Mouse (Mus musculus): Measurements from ENCODE around the gene Pik3cg. TPM values are rescaled to one million over a fixed set of nuclear protein-coding genes. Genes with fewer than 3 reads are reported as not detected.
A peak's percentile ranks its signal among the peaks of the same experiment; 100 is the strongest.

The Pik3cg gene
- polyA plus RNA-seq, 1 experiment from 2014 or later: 0.61 TPM

DNA sequence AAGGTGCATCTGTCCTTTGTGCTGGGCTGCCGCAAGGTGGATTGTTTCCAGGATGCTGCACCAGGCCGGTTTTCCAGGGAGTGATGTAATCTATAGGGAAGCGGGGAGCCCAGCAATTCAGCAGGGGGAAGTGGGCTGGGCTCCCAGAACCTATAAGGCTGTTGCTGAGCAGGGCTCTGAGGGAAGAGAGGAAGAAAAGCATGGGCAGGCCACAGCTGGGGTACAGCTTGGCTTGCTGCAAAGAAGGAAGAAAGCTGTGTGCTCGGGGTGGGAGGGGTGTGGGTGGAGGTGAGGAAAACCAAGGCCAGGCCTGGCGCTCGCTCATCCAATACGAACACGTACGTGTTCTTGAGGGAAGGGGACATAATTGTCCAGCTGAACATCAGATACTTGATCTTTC lies 70.1 kb downstream of the Pik3cg start:
- Histone ChIP-seq H3K4me2 (no peak overlapping the region), H3K27me3 (no peaks in the 10 kb centered on the region; the same call in 1 of the 2 replicates), H3K4me3 (no peak overlapping the region), H3K27ac (no peak overlapping the region), H3K4me1 (no peaks in the 10 kb centered on the region), H3K9me3 (replicated peaks) (no peaks in the 10 kb centered on the region), H3K9ac (no peak overlapping the region), H3K36me3 (ENCODE audit: poor library complexity, severe bottlenecking) (no peaks in the 10 kb centered on the region)
- ATAC-seq: 0 out of 2 replicates have a peak, but pooled peaks have one; percentile 41
- WGBS: 67% methylated on average over 9 of the region's 9 CpGs

DNA sequence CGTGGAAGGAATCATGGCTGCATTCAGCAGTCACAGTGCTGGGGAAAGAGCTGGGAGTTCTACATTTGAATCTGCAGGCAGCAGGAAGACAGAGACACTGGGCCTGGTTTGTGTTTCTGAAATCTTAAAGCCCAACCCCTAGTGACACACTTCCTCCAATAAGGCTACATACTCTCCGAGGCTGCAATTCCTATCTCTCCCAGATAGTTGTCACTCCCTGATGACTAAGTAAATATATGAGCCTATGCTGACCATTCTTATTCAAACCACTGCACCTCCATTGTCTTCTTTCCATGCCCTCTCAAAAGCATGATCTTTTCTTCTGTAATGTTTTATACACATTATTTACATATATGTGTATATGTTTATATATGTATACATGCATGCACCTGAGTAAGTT lies 70.9 kb downstream of the Pik3cg start:
- no peak for ATAC-seq
- 89% methylated on average over 2 of the region's 2 CpGs for WGBS
- H3K9ac ChIP-seq: no peak overlapping the region
- peaks cover 7% of the 10 kb centered on the region for H3K4me1 ChIP-seq
- no peaks in the 10 kb centered on the region for H3K9me3 ChIP-seq (replicated peaks)
- no peaks in the 10 kb centered on the region; the same call in 1 of the 2 replicates for H3K27me3 ChIP-seq
- no peaks in the 10 kb centered on the region for H3K36me3 ChIP-seq (ENCODE audit: poor library complexity, severe bottlenecking)
- H3K4me2 ChIP-seq: no peak overlapping the region
- no peak overlapping the region for H3K4me3 ChIP-seq
- no peak overlapping the region for H3K27ac ChIP-seq

DNA sequence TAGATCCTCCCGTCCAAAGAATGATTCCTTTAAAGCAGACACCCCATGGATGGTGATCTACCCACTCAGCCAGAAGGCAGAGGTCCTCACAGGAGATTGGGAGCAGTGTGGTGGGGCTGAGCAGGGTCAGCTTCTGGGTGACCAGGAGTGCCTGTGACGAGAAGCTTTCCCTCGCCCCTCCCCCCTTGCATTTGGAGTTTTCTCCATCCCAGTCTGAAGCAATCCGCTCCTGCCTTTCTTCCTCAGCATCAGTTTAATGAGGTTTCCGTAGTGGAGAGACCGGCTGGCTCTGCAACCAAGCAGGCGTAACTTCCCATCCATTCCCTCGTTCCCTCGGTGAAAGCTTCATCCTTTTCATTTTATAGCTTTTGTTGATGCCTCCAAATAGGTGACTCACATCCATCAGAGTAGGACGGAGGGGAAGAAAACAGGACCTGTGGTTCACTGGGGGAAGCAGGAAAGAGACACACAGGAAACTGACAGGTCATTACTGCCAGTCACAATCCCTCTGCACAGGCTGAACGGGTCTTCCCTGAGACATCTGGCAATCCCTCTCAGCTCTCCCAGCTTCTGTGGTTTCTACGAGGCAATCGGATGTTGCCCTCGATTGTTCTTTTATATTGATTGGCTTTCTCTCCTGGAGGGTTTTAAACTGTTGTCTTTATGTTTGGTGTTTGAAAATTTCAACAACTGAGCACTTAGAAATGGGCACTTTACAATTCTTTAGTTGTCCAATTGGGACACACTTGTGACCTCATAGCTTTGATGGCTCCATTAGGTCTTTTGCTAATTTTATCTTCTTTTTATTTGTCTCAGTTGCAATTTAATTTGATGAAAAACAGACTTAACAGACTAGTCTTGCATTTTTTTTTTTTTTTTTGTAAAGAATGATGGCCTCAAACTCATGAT lies 80.6 kb downstream of the Pik3cg start:
- peak overlapping the region; percentile 12; the same call in 1 of the 2 replicates for H3K4me2 ChIP-seq
- H3K4me3 ChIP-seq: no peak overlapping the region
- no peaks in the 10 kb centered on the region for H3K27me3 ChIP-seq
- H3K4me1 ChIP-seq: peaks cover 16% of the 10 kb centered on the region
- no peaks in the 10 kb centered on the region for H3K9me3 ChIP-seq (replicated peaks)
- 28% methylated on average over 14 of the region's 14 CpGs for WGBS
- no peak for ATAC-seq
- H3K27ac ChIP-seq: no peak overlapping the region
- no peak overlapping the region for H3K9ac ChIP-seq
- no peaks in the 10 kb centered on the region for H3K36me3 ChIP-seq (ENCODE audit: poor library complexity, severe bottlenecking)

DNA sequence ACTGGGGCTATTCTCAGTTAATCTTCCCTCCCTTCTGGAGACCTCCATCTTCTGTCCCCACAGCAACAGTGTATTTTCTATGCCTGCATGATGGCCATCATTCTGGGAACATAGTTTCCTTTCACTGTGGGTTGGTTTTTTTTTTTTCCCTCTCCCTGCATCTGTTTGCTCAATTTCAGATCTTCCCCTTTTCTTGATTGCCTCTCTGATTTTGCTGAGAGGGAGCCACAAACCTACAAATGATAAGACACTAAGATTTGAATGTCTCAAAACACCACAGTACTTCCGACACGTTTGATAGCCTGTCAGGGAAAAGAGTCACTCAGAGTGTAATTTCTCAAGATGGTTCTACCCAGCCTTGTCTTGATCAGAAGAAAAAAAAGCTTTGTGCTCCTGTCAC lies 81.3 kb downstream of the Pik3cg start:
- Histone ChIP-seq H3K27me3 (no peaks in the 10 kb centered on the region), H3K27ac (no peak overlapping the region), H3K4me3 (no peak overlapping the region), H3K4me2 (no peak overlapping the region), H3K9ac (no peak overlapping the region), H3K36me3 (ENCODE audit: poor library complexity, severe bottlenecking) (no peaks in the 10 kb centered on the region), H3K9me3 (replicated peaks) (no peaks in the 10 kb centered on the region), H3K4me1 (peaks cover 9% of the 10 kb centered on the region)
- 75% methylated on average over 2 of the region's 2 CpGs for WGBS
- no peak for ATAC-seq

DNA sequence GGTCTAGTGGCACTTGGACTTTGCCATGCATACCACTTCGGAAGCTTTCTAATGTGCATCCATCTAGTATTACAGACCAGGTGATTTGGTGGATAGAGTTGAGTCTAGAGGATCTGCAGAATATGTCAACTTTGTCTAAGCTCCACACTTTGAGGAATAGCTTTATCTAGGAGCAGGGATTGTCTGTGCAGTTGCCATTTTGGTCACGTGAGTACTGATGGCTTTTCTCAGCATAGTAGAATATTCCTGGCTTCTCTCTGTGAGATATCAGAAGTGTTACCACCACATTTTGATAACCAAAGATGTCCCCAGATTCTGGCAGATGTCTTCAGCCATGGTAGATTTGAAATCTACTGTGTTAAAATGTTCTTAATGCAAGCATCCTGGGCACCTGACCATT lies 84.0 kb downstream of the Pik3cg start:
- WGBS: 94% methylated on average over 2 of the region's 2 CpGs
- Histone ChIP-seq H3K4me3 (no peak overlapping the region), H3K4me1 (peaks cover 6% of the 10 kb centered on the region; the same call in 1 of the 2 replicates), H3K36me3 (ENCODE audit: poor library complexity, severe bottlenecking) (no peaks in the 10 kb centered on the region), H3K9ac (no peak overlapping the region), H3K27me3 (no peaks in the 10 kb centered on the region), H3K4me2 (no peak overlapping the region), H3K27ac (no peak overlapping the region), H3K9me3 (replicated peaks) (no peaks in the 10 kb centered on the region)
- ATAC-seq: no peak

DNA sequence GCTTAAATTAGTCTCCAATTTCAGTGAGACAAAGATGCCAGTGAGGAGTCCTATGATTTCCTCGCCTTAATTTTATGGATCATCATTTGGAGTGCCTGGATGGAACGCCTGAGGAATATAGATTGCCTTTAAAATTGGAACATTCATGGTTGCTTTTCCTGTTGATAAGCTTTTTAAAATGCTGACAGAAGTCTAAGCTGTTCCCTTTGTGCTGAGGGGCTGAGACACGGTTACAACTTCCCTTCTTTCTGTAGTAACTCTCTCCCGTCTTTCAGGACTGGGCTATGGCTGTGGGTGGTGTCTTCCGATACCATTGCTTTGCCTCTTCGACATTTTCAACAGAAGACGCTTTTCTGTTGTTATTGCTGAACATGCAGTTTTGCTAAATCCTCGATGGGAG lies 84.4 kb downstream of the Pik3cg start:
- Histone ChIP-seq H3K4me3 (no peak overlapping the region), H3K4me1 (peaks cover 6% of the 10 kb centered on the region; the same call in 1 of the 2 replicates), H3K27me3 (no peaks in the 10 kb centered on the region), H3K36me3 (ENCODE audit: poor library complexity, severe bottlenecking) (no peaks in the 10 kb centered on the region), H3K27ac (no peak overlapping the region), H3K9me3 (replicated peaks) (no peaks in the 10 kb centered on the region), H3K4me2 (no peak overlapping the region), H3K9ac (no peak overlapping the region)
- WGBS: 84% methylated on average over 8 of the region's 8 CpGs
- ATAC-seq: no peak

DNA sequence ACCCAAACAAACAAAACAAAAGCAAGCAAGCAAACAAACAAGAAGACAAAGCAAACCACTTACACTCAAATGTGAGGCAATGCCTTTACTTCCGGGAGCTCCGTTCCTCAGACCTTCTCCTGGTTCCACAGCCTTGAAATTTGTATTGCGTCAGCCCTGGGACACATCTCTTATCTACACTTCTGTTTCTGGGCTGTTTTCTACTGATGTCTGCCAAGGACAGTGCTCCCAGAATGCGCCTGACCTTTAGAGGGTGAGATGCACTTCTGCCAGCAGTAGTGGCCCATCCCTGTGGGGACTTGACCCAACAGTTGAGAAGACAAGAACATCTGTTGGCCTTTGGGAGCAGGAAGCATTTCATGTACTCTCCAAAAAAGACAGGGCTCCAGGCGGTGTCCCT lies 84.9 kb downstream of the Pik3cg start:
- no peaks in the 10 kb centered on the region for H3K36me3 ChIP-seq (ENCODE audit: poor library complexity, severe bottlenecking)

More for the DNA sequence above, 84.9 kb downstream of the Pik3cg start:
- H3K27ac ChIP-seq: no peak overlapping the region
- H3K4me2 ChIP-seq: no peak overlapping the region
- H3K9ac ChIP-seq: no peak overlapping the region
- H3K4me1 ChIP-seq: peaks cover 6% of the 10 kb centered on the region; the same call in 1 of the 2 replicates
- no peaks in the 10 kb centered on the region for H3K27me3 ChIP-seq
- 94% methylated on average over 5 of the region's 5 CpGs for WGBS
- H3K4me3 ChIP-seq: no peak overlapping the region
- no peak for ATAC-seq
- no peaks in the 10 kb centered on the region for H3K9me3 ChIP-seq (replicated peaks)

Other genes with a start within 250 kb of the Pik3cg start
- gene Prkar2b, start 147.4 kb downstream of the Pik3cg start, polyA plus RNA-seq (2015; fragmentation: Nextera tagmentation; extraction: Ambion mirVana): 65.4 and 70.5 TPM in 2 replicates
- 2.3 and 2.7 TPM in 2 replicates for gene Ccdc71l, start 170.0 kb upstream of the Pik3cg start, polyA plus RNA-seq (2015; fragmentation: Nextera tagmentation; extraction: Ambion mirVana)

Data from forebrain, embryonic 13.5 days (tissue).